Mouse (Mus musculus) myocyte (in vitro differentiated cells): Measurements from ENCODE around the gene Ints3.

Experiments
- CEBPB ChIP-seq: IDR thresholded peaks from 2 replicates; pipeline ENCODE4 v1.6.1; 2011; ENCODE audit warnings: mild to moderate bottlenecking, moderate library complexity; ENCODE audit not compliant: poor library complexity, insufficient read depth, severe bottlenecking
- E2F4 ChIP-seq: IDR thresholded peaks from one replicate; pipeline ENCODE4 v1.6.1; 2011; ENCODE audit warnings: mild to moderate bottlenecking, control low read depth, moderate library complexity; ENCODE audit not compliant: insufficient read depth
- MAX ChIP-seq: IDR thresholded peaks from one replicate; pipeline ENCODE4 v1.6.1; 2011; ENCODE audit warnings: low read depth, mild to moderate bottlenecking, control low read depth
- MYOD1 ChIP-seq, 3 experiments: IDR thresholded peaks; one replicate each; pipeline ENCODE4 v1.6.1; 2011; ENCODE audit warnings: control low read depth in 2 of 3, low read depth in 2 of 3, mild to moderate bottlenecking in 2 of 3, moderate library complexity in 1 of 3; ENCODE audit not compliant: insufficient read length in 2 of 3, control insufficient read depth in 1 of 3
- MYOG ChIP-seq, 3 experiments: IDR thresholded peaks; one replicate each; pipeline ENCODE4 v1.6.1; 2011; ENCODE audit warnings: control low read depth in 2 of 3, low read depth in 2 of 3, mild to moderate bottlenecking in 2 of 3; ENCODE audit not compliant: insufficient read length in 2 of 3, control insufficient read depth in 1 of 3, insufficient read depth in 1 of 3
- POLR2A ChIP-seq: IDR thresholded peaks from one replicate; pipeline ENCODE4 v1.6.1; 2011; ENCODE audit warnings: low read depth, mild to moderate bottlenecking, control low read depth, moderate library complexity; ENCODE audit not compliant: insufficient read length
- POLR2AphosphoS2 ChIP-seq: IDR thresholded peaks from one replicate; pipeline ENCODE4 v1.6.1; 2011; ENCODE audit warnings: low read depth, control low read depth; ENCODE audit not compliant: insufficient read length
- REST ChIP-seq: IDR thresholded peaks from one replicate; pipeline ENCODE4 v1.6.1; 2011; ENCODE audit warnings: mild to moderate bottlenecking, control low read depth, moderate library complexity; ENCODE audit not compliant: insufficient read depth, insufficient read length
- SRF ChIP-seq: IDR thresholded peaks from one replicate; pipeline ENCODE4 v1.6.1; 2011; ENCODE audit warnings: low read depth; ENCODE audit not compliant: control insufficient read depth, insufficient read length
- TCF12 ChIP-seq: IDR thresholded peaks from one replicate; pipeline ENCODE4 v1.6.1; 2011; ENCODE audit warnings: mild to moderate bottlenecking, control low read depth; ENCODE audit not compliant: poor library complexity, insufficient read depth, severe bottlenecking
- TCF3 ChIP-seq: IDR thresholded peaks from one replicate; pipeline ENCODE4 v1.6.1; 2011; ENCODE audit warnings: low read depth, control low read depth; ENCODE audit not compliant: insufficient read length
- USF1 ChIP-seq: IDR thresholded peaks from one replicate; pipeline ENCODE4 v1.6.1; 2011; ENCODE audit warnings: low read depth, mild to moderate bottlenecking, control low read depth, moderate library complexity

DNA sequence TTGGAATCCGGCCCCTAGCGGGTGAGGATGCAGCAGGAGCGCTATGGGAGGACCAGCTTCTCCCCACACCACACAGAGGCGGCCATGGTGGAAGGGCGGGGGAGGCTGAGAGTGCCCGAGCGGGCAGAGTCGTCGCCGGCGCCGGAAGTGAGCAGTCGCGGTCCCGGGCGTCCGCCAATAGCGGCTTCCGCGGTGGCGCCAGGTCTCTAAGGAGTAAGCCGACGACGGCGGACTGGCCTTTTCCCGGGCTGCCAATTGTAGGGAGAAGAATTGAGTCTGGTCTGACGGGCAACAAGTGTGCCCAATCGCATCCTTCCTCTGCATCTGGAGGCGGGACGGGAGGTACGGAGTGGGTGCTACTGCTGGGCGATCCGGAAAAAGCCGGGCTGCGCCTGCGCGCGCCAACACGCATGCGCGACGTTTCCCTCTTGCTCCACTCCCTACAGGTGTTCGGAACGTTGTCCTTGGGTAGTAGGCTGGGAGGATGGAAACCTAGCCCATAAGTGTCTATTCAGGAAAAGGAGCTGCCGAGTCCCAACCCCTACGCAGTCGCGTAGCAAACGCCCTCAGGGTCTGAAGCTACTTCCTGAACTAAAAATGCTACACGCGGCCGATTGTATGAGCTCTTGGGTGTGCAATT is at the start of gene Ints3:
- TF ChIP-seq TCF12 (no peak), POLR2A (peak; percentile 78), MAX (no peak), REST (peak; percentile 16), SRF (peak; percentile 19), TCF3 (no peak), POLR2AphosphoS2 (peak; percentile 91), MYOG (IDR thresholded peaks at IDR 0.05; ENCODE audit: control insufficient read depth in 1 of 3, insufficient read depth in 1 of 3, insufficient read length in 2 of 3, low read depth in 2 of 3) (no peak), MYOD1 (IDR thresholded peaks at IDR 0.05; ENCODE audit: control insufficient read depth in 1 of 3, insufficient read length in 2 of 3, low read depth in 2 of 3) (peak in 2 of 3 experiments; percentile 12 to 58), CEBPB (no peak), USF1 (no peak), E2F4 (peak; percentile 41)
